Mouse (Mus musculus) megakaryocyte, adult 5-6 weeks (primary cell): ENCODE results near the gene Smtnl1. TPM values are rescaled to one million over a fixed set of nuclear protein-coding genes. Genes with fewer than 3 reads are reported as not detected.
A peak's percentile ranks its signal among the peaks of the same experiment; 100 is the strongest.

Experiments used
- ATAC-seq: 2 replicates; pipeline ENCODE4 v1.8.0; 2016; ENCODE audit warnings: mild to moderate bottlenecking, inconsistent platforms; ENCODE audit not compliant: poor library complexity, severe bottlenecking
- total RNA-seq, 2 experiments: library from RNA; stranded (forward) in 1 of 2; stranded (reverse) in 1 of 2; fragments of 153-499, 151-499 nt in 1 of 2; fragments of 221-1000, 200-1000 nt in 1 of 2; gene quantifications; 2 replicates each; pipeline versions ENCODE4 v1.2.3 to v1.2.4; 2015 to 2017

Gene Smtnl1
- total RNA-seq, 2 experiments from 2014 or later: not detected

DNA sequence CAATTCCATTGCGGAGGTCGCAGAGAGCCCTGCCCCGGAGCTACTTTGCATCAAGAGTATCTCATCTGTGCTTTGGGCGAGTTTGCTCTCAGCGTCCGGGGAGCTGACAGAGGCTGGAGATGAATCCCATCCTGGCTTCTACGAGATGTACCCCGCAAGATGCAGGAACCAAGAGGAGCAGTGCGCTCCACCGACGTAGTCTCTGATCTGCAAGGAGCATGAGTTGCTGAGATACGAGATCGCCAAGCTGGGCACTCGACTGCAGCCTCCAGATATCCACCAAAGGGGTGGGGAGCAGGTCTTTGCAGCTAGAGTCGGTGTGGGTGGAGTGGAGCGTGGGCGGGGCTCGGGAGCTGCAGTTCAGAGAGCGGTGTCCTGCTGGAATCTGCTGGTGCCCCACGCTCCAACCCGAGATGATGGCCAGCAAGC lies 23.9 kb downstream of the Smtnl1 start, which contains the start of gene Ube2l6:
Gene Ube2l6 (plus strand): TSS at position 336 of the 429 bp plus-strand sequence.
- ATAC-seq: peak; percentile 61

- peak; percentile 62 for ATAC-seq
Measured at GRCm38 (mm10) chr2:84797833-84798492, 24.5 kb downstream of the Smtnl1 start.

GRCm38 (mm10) chr2:84793871-84794270 lies 28.6 kb downstream of the Smtnl1 start:
- 0 out of 2 replicates have a peak, but pooled peaks have one; percentile 21 for ATAC-seq

DNA sequence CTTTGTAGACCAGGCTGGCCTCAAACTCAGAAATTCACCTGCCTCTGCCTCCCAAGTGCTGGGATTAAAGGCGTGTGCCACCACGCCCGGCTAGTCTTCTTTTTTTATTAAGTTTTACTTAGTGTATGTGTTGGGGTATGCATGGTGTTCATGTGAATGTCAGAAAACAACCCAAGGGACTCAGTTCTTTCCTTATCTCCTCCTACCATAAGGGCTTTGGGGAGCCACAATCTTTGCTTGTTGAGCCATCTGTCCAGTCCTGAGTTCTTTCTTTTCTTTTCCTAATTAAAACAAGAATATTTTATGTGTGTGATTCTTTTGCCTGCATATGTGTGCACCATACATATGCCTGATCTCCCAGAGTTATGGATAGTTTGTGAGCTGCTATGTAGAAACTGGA lies 29.3 kb downstream of the Smtnl1 start:
- ATAC-seq: no peak

DNA sequence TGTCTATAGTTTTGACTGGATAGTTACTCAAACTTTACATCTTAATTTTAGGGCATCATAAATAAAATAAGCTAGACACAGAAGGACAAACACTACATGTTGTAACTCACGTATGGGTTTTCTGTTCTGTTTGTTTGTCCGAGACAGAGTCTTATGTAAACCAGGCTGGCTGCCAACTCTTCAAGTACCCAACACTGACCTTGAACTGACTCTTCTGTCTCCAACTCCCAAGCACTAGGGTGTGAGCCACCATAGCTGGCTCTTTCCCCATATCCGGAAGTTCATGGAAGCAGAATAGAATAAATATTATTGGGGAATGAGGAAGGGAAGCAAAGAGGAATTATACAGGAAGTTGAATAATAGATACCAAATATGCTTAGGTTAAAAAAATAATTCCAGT lies 29.9 kb downstream of the Smtnl1 start:
- no peak for ATAC-seq

DNA sequence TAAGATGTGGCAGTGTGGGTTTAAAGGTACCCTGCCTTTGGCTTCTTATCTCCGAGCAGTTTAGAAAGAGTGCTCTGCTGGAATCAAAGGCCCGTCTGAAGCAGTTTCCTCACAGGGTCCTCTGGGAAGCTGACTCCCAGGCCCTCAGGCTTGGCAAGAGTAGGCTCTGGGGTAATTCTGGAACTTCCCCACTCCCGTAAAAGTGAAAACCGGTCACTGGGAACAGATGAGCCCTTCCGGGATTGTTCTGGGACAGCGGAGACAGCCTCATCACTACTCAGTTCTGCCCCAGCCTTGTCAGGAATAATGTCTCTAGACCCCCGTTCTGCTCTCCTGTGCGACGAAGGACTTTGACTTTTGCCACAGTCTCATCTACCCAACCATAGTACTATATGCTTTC lies 32.0 kb downstream of the Smtnl1 start:
- no peak for ATAC-seq

GRCm38 (mm10) chr2:84788316-84788715 lies 34.1 kb downstream of the Smtnl1 start:
- peak; percentile 70 for ATAC-seq

DNA sequence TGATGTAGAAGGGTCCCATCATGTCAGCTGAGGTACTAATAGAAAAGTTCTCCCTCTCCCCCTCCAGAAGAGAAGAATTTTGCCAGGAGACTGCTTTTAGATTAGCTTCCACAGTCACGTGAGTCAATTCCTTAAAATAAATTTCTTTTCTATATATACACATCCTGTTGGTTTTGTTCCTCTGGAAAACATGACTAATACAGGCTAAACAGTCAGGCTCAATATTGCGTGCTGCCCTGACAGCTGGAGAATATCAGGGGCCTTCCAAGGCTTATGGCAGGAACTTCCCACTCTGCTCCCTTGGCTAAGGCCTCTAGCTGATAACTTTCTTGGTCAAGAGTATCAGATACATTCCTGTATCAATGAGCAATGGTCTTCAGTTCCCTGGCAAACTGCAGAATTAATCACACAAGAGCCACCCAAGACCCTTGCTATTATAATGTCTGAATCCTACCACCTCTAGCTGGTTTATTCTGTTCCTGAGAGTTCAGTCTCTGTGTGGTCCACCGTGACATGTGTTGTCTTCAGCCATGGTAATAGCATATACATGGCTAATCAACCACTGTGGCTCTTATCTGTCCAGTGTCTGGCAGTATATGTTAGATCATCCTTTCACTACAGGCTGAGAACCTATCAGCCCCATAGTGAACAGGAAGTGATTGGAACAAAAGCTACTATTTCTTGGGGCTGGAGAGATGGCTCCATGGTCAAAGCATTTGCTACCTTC lies 38.4 kb downstream of the Smtnl1 start:
- no peak for ATAC-seq

- peak; percentile 56 for ATAC-seq
Measured at GRCm38 (mm10) chr2:84783315-84783714, 39.1 kb downstream of the Smtnl1 start.

DNA sequence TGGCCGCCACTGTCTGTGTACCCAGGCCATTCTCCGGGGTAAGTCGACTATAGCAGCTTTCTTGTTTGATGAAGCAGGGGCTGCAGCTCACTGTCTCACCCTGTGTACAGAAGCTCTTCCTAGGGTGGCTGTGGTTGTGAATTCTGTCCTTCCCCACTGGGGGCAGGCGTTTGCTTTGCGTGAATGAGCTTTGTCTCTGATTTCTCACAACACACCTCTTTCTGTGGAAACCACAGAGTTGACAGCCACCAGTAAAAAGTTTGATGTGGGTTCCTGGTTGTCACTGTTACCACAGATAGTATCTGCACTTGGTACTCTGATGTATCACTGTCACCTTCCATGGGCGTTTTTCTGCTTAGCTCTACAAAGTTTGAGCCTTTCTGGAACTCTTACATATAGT lies 43.2 kb downstream of the Smtnl1 start:
- ATAC-seq: peak; percentile 85

GRCm38 (mm10) chr2:84777706-84778105 lies 44.7 kb downstream of the Smtnl1 start:
- ATAC-seq: no peak

DNA sequence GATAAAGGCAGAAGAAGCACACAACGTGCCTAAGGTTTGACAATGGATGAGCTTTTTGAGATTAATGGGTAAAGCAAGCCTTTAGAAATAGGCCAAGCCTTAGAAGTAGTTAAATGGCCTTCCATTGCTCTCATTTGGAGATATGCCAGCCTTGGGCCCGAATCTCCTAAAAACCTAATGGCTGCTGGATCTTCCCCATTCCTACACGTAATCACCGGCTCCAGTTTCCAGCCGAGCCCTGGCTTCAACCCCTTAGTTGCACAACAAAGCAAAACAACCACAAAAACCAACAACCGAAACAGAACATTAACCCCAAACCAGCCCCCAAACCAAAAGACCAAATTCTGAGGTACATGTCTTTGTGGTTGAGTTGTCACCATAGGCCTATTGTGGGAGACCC lies 46.8 kb downstream of the Smtnl1 start:
- ATAC-seq: no peak

GRCm38 (mm10) chr2:84775241-84775640 lies 47.2 kb downstream of the Smtnl1 start, which contains the start of gene Serping1:
Gene Serping1 (minus strand): TSS chr2:84775444.
- ATAC-seq: no peak

- no peak for ATAC-seq
Measured at GRCm38 (mm10) chr2:84774751-84775150, 47.7 kb downstream of the Smtnl1 start.

DNA sequence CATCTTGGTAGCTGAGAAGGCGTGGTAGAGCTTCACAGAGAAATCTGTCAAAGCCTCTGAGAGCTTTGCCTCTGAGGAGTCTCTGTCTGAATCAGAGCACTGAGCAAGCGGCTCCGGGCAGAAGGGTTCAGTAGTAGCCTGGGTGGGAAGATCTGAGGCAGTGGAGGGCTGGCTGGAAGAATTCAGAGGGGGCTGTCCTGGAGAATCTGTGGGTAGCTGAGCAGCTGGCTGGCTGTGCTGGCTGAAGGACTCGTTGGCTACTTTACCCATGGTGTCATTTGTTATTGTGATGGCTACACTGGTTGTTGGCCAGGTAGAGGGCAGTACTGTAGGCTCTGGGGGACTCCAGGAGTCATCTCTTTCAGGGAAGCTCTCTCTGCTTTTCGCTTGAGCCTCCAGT lies 49.3 kb downstream of the Smtnl1 start:
- no peak for ATAC-seq

DNA sequence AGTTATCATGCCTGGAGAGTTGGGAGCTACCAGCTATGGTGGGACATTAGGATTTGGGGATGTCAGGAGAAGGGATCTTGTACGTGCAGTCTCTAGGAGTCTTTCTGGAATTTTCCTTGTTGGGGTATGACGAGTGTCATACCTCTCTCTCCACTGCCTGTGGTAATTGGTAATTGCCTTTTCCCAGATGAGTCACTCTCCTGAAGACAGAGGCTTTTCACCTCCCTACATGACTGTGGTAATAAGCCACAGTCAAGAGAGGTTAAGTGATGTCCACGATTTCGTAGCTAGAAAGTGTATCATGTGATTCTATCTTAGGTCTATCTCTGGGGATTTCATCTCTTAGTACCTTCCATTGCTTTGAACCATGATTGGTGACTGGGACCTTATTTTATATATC lies 50.0 kb downstream of the Smtnl1 start:
- no peak for ATAC-seq

DNA sequence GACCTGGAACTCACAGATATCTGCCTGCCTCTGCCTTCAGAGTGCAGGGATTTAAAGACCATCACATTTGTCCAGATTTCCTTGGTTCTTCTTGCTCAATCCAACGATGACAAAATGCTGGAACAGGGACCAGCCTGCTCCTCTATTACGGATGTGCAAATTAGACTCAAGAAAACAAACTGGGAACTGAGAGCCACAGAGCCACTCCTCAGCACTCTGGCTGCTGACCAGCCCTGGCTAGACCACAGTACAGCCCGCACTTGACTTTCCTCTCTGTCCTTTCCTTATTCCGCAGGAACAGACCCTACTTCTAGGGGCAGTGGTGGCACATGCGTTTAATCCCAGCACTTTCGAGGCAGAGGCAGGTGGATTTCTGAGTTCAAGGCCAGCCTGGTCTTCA lies 52.0 kb downstream of the Smtnl1 start:
- no peak for ATAC-seq

DNA sequence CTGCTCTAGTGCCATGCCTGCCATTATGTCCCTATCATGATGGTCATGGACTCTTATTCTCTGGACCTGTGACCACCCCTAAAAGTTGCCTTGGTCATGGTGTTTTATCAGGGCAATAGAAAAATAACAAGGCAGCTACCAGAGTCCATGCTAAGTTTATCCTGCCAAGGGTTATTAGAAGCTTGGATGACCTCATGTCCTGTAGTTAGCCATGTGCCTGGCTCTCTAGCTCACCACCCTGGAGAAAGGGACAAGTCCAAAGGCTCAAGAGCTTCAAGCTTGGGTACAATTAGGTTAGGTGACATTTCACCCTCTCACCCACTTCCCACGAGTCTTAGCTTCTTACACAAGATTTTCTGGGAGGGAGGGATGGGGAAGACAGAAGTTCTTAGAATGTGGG lies 59.6 kb downstream of the Smtnl1 start:
- no peak for ATAC-seq

DNA sequence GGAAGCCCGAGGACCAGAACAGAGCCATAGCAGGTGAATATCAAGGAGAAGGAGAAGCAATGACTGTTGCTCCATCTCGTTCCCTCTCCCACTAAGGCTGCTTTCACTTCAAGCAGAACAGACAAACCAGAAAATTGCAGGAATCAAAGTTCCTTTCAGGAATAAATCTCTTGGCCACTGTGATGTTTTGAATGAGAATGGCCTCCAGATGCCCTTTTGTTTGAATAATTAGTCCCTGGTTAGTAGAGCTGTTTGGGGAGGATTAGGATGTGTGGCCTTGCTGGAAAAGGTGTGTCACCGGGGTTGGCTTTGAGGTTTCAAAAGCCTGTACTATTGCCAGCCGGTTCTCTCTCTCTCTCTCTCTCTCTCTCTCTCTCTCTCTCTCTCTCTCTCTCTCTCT lies 60.2 kb downstream of the Smtnl1 start:
- no peak for ATAC-seq

DNA sequence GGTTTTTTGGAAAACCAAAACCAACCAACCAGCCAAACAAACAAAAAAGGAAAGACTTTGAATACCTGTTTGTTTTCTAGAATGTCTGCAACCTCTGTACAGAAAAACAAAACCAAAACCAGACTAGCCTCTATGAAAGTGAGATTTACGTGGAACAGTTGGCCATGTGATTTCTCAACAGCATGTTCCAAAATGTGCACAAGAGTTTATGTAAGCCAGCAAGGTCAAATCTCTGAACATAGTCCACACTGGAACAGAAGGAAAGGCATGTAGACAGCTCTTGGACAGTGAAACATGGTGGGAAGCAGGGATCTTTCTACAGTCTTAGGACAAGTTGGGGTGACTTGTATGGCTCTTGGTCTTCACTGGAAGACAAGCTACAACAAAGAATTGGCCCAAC lies 60.6 kb downstream of the Smtnl1 start:
- no peak for ATAC-seq

DNA sequence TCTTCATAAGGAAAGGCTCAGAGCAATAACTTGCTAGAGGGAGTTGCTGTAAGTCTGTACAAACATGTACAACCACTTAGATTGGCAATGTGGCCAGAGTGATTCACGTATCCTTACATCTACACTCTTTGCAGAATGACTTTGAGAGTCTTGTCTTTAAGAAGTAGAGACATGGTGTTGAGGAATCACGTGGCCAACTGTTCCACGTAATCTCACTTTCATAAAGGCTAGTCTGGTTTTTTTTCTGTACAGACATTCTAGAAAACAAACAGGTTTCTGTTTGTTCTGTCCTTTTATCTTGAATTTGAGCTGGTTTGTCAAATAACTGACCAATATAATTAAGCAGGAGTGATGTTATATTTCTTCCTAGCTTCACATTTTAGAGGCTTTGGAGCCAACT lies 61.1 kb downstream of the Smtnl1 start:
- no peak for ATAC-seq
